Mouse (Mus musculus) hindbrain, postnatal 0 days (tissue): Measurements from ENCODE around the gene Nars2. TPM values are rescaled to one million over a fixed set of nuclear protein-coding genes. Genes with fewer than 3 reads are reported as not detected.

Experiments used
- ATAC-seq: fragments of 200-750 bp; cut with Nextera tagmentation; 2 replicates; pipeline ENCODE4 v1.8.0; 2017; ENCODE audit warnings: mild to moderate bottlenecking, moderate TSS enrichment, moderate library complexity
- DNase-seq: peaks from one replicate; pipeline ENCODE4 v3.0.0-alpha.2; 2015; ENCODE audit warnings: low spot score
- H3K27ac ChIP-seq: fragments of 300-500 bp; sonication (generic); 2 replicates; pipeline ENCODE4 v1.5.1; 2014; ENCODE audit warnings: mild to moderate bottlenecking
- H3K27me3 ChIP-seq: fragments of 300-500 bp; sonication (generic); 2 replicates; pipeline ENCODE4 v1.6.1; 2014; ENCODE audit warnings: low read length, mixed read lengths; ENCODE audit not compliant: insufficient read depth
- H3K36me3 ChIP-seq: fragments of 300-500 bp; sonication (generic); 2 replicates; pipeline ENCODE4 v1.6.1; 2014; ENCODE audit warnings: low read length, mixed read lengths; ENCODE audit not compliant: insufficient read depth
- H3K4me1 ChIP-seq: fragments of 300-500 bp; sonication (generic); 2 replicates; pipeline ENCODE4 v1.6.1; 2014; ENCODE audit warnings: antibody characterized with exemption, low read length, mixed read lengths; ENCODE audit not compliant: insufficient read depth
- H3K4me2 ChIP-seq: fragments of 300-500 bp; sonication (generic); 2 replicates; pipeline ENCODE4 v1.6.1; 2014; ENCODE audit warnings: low read depth, mild to moderate bottlenecking, low read length, moderate library complexity, mixed read lengths
- H3K4me3 ChIP-seq: fragments of 300-500 bp; sonication (generic); 2 replicates; pipeline ENCODE4 v1.5.1; 2014; ENCODE audit warnings: low read length
- H3K9ac ChIP-seq: fragments of 300-500 bp; sonication (generic); replicated peaks from 2 replicates; pipeline ENCODE4 v1.6.1; 2014; ENCODE audit warnings: mild to moderate bottlenecking, low read length, moderate library complexity, mixed read lengths
- H3K9me3 ChIP-seq: fragments of 300-500 bp; sonication (generic); 2 replicates; pipeline ENCODE4 v1.6.1; 2016; ENCODE audit warnings: low read length, mixed read lengths
- CTCF ChIP-seq: IDR thresholded peaks from 2 replicates; pipeline ENCODE4 v1.5.1; 2016; ENCODE audit warnings: antibody characterized with exemption, control low read depth, low read depth
- WGBS: fragments of 180-500 bp; shearing (Covaris S2); extraction: QIAGEN DNeasy Blood & Tissue Kit; methylation state at CpG from one replicate; pipeline ENCODE4 v1.1.7; 2014; 5-methylcytosine and 5-hydroxymethylcytosine counted together
- polyA plus RNA-seq: library from polyadenylated mRNA; unstranded; fragments of >200 nt; fragmentation: Nextera tagmentation; extraction: Ambion mirVana; gene quantifications from 2 replicates; pipeline ENCODE4 v1.2.1, GENCODE M21; 2015
- total RNA-seq: library from RNA; depleted of rRNA; stranded (reverse); fragments of >200 nt; gene quantifications from 2 replicates; pipeline ENCODE4 v1.2.3, GENCODE M21; 2014

Gene Nars2
- total and polyA plus RNA-seq, 2 experiments from 2014 or later: 7.4 to 13.2 TPM

DNA sequence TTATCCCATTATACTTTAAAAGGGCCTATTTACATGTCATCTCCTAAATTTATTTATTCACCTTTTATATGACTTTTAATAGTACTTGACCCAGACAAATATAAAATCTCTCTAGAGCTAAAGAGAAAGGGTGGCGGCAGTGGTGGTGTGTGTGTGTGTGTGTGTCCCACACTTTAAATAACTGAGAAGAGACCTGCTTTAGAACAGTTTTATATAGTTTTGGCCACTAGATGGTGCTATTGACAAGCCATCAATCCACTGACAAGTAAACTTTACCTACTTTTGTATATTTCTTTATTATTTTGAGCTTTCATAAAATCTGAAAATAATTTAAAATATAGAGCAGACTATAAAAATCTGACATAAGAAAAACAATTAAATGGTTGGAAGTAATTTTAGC lies 19.1 kb downstream of the Nars2 start:
- H3K27ac ChIP-seq: no peak overlapping the region
- H3K27me3 ChIP-seq: no peaks in the 10 kb centered on the region
- no peak overlapping the region for H3K4me2 ChIP-seq
- peak; percentile 72 for TF ChIP-seq CTCF
- ATAC-seq (no peak), DNase-seq (peak; percentile 86)
- H3K9ac ChIP-seq: no peak overlapping the region
- H3K9me3 ChIP-seq: no peaks in the 10 kb centered on the region
- 29% methylated on average over 1 of the region's 1 CpGs for WGBS
- H3K36me3 ChIP-seq: no peaks in the 10 kb centered on the region
- no peak overlapping the region for H3K4me3 ChIP-seq
- peaks cover 4% of the 10 kb centered on the region; the same call in 1 of the 2 replicates for H3K4me1 ChIP-seq

DNA sequence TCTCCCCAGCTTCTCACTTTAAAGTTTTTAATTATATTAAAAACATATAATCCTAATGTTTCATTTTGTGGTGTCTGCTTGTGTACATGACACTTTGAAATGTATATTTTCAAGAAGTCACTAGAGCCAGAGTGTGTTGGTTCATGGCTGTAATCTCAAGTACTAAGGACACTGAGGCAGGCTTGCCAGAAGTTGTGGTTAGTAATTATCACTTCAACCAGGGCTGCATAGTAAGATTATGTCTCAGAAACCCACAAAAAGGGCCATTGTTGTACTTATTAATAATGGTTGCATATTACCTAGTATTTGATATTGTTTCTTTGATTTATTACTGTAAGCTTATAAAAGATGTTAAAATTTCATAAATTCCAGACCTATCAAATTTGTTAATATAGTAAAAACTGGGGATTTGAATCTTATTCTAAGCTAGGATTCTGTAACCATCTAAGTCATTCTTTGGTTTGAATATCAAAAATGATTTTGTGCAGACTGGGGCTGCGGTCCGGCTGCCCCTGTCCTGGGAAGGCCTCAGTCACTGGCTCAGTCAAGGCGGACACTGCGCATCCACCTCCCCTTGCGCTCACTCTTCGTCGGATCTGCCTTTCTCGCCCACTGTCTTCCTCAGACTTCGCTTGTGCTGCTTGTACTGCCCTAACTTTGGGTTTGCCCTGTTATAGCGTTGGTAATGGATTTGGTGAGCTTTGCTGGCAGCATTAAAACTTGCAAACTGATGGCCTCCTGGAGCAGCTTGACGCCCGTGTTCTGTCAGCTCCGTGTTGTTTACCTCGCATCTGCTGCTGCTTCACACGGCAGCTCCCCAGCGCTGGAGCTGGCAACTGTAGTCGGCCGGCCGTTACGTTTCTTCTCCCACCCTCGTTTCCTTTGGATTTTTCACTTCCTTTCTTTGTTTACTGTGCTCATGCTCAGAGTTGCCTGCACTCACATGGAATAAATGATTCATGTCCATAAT lies 20.0 kb downstream of the Nars2 start:
- H3K4me1 ChIP-seq: peaks cover 4% of the 10 kb centered on the region; the same call in 1 of the 2 replicates
- no peak for TF ChIP-seq CTCF
- ATAC-seq (no peak), DNase-seq (peak; percentile 32)
- H3K36me3 ChIP-seq: no peaks in the 10 kb centered on the region
- no peak overlapping the region for H3K4me3 ChIP-seq
- 0 out of 2 replicates have a peak overlapping the region, but pooled peaks have one; percentile 23 for H3K4me2 ChIP-seq
- WGBS: 61% methylated on average over 21 of the region's 21 CpGs
- no peaks in the 10 kb centered on the region for H3K9me3 ChIP-seq
- H3K9ac ChIP-seq: no peak overlapping the region; the same call in 1 of the 2 replicates
- H3K27me3 ChIP-seq: no peaks in the 10 kb centered on the region
- no peak overlapping the region for H3K27ac ChIP-seq

DNA sequence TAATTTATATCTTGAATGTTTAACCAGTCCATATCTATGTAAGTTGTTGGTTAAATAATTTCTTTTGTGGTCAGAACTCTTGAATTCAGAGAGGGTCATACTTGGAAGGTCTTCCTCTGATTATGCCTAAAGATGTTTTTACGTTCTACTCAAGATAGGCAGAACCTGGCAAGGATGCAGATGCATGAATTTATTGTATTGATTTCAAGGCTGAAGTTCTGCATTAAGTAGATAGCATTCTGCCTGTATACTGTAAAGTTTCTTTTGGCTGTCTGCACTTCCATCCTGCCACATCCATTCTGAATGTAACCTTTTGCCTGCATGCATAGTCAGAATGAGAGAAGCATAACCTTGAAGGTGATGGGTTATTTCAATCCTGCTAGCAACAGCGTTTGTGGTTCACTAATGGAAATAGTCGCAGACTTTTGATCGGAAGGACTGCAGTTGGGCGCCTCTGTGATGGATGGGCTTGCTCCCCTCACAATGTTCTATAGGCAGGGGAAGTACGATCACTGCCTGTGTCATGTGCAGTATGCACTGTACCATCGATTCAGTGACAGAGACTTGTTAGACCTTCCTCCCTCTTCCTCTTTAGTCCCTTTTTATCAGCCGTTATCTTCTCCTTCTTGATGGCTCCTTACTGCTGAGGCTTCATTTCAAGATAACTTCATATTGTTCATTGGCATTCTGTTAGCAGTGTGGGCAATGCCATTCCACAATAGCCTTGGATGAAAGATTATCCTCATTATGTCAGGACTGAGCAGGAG lies 21.0 kb downstream of the Nars2 start:
- peaks cover 4% of the 10 kb centered on the region; the same call in 1 of the 2 replicates for H3K4me1 ChIP-seq
- DNase-seq: no peak
- no peak for TF ChIP-seq CTCF
- H3K9ac ChIP-seq: no peak overlapping the region
- H3K27ac ChIP-seq: no peak overlapping the region
- H3K36me3 ChIP-seq: no peaks in the 10 kb centered on the region
- no peaks in the 10 kb centered on the region for H3K27me3 ChIP-seq
- H3K4me3 ChIP-seq: no peak overlapping the region
- 72% methylated on average over 8 of the region's 8 CpGs for WGBS
- no peaks in the 10 kb centered on the region for H3K9me3 ChIP-seq
- H3K4me2 ChIP-seq: no peak overlapping the region
- no peak for ATAC-seq

DNA sequence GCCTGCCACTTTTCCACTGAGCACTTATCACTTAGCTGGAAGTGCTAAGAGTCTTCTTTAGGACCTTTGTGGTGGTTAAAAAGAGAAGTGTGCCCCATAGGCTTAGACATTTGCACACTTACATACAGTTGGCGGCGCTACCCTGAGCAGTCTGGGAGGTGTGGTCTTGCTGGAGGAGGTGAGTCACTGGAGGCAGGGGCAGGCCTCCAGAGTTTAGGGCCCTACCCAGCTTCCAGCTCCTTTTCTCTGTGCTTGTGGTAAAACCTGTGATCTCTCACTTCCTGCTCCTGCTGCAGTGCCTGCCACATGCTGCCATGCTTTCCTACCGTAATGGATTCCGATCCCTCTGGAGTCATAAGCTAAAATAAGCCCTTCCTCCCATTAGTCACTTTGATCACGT lies 24.6 kb downstream of the Nars2 start:
- WGBS: 84% methylated on average over 5 of the region's 5 CpGs
- DNase-seq (no peak), ATAC-seq (no peak)
- no peaks in the 10 kb centered on the region for H3K27me3 ChIP-seq
- H3K4me2 ChIP-seq: no peak overlapping the region
- H3K4me1 ChIP-seq: peaks cover 4% of the 10 kb centered on the region; the same call in 1 of the 2 replicates
- no peak for TF ChIP-seq CTCF
- no peaks in the 10 kb centered on the region for H3K36me3 ChIP-seq
- no peaks in the 10 kb centered on the region for H3K9me3 ChIP-seq
- no peak overlapping the region for H3K4me3 ChIP-seq
- H3K27ac ChIP-seq: no peak overlapping the region
- no peak overlapping the region for H3K9ac ChIP-seq

DNA sequence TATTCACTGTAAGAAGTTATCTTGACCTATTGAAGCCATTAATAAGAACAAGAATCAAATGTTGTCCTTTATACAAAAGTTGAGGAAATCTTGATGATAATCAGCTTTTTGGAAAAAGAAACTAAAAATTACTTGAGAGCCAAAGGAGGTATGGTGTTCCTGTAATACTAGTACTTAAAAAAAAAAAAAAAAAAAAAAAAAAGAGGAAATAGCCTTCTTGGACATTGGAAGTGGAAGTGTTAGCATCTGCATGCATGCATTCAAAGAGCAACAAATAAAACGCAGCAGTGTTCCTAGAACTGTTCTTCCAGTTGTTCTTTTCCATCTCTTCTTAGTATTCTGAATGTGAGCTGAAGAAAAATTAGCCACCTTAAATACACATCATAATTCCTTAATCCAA lies 25.9 kb downstream of the Nars2 start:
- H3K27me3 ChIP-seq: no peaks in the 10 kb centered on the region
- no peak for ATAC-seq
- 87% methylated on average over 1 of the region's 1 CpGs for WGBS

DNA sequence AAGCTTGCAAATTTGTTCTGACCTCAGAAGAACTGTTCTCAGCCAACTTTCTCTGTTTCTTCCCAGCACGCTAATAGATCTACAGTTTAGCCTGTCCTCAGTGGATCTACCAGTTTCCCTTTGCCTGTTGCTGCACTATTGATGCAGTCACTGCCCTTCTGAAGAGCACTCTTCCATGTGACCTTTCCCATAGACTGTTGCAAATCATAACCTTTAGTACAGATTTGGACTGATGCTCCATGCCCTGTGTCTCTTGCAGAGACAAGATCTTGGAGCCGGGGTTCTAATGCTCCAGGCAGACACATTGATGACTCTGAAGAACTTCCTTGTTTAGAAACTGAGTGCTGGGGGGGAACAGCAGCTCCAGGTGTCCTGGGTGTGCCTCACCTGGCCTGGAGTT lies 30.1 kb downstream of the Nars2 start:
- Histone ChIP-seq H3K9ac (no peak overlapping the region), H3K36me3 (no peaks in the 10 kb centered on the region), H3K27ac (no peak overlapping the region), H3K4me2 (no peak overlapping the region), H3K27me3 (no peaks in the 10 kb centered on the region), H3K4me1 (peaks cover 6% of the 10 kb centered on the region; the same call in 1 of the 2 replicates), H3K9me3 (no peaks in the 10 kb centered on the region), H3K4me3 (no peak overlapping the region)
- 97% methylated on average over 2 of the region's 2 CpGs for WGBS
- ATAC-seq: no peak
- no peak for TF ChIP-seq CTCF
- DNase-seq: no peak

More for the DNA sequence above, 25.9 kb downstream of the Nars2 start:
- H3K27ac ChIP-seq: no peak overlapping the region
- H3K4me2 ChIP-seq: no peak overlapping the region
- H3K4me1 ChIP-seq: no peaks in the 10 kb centered on the region
- TF ChIP-seq CTCF: no peak
- no peaks in the 10 kb centered on the region for H3K36me3 ChIP-seq
- H3K4me3 ChIP-seq: no peak overlapping the region
- H3K9me3 ChIP-seq: no peaks in the 10 kb centered on the region
- no peak for DNase-seq
- H3K9ac ChIP-seq: no peak overlapping the region
